Mouse (Mus musculus) cerebellum, postnatal 10 days (tissue): Measurements from ENCODE around the gene Dnajc16.
A peak's percentile ranks its signal among the peaks of the same experiment; 100 is the strongest.

Source experiments
- DNase-seq, 2 experiments: peaks; one replicate each; pipeline ENCODE4 v3.0.0; 2021; ENCODE audit warnings: mixed read lengths in 2 of 2

Dnajc16 gene

DNA sequence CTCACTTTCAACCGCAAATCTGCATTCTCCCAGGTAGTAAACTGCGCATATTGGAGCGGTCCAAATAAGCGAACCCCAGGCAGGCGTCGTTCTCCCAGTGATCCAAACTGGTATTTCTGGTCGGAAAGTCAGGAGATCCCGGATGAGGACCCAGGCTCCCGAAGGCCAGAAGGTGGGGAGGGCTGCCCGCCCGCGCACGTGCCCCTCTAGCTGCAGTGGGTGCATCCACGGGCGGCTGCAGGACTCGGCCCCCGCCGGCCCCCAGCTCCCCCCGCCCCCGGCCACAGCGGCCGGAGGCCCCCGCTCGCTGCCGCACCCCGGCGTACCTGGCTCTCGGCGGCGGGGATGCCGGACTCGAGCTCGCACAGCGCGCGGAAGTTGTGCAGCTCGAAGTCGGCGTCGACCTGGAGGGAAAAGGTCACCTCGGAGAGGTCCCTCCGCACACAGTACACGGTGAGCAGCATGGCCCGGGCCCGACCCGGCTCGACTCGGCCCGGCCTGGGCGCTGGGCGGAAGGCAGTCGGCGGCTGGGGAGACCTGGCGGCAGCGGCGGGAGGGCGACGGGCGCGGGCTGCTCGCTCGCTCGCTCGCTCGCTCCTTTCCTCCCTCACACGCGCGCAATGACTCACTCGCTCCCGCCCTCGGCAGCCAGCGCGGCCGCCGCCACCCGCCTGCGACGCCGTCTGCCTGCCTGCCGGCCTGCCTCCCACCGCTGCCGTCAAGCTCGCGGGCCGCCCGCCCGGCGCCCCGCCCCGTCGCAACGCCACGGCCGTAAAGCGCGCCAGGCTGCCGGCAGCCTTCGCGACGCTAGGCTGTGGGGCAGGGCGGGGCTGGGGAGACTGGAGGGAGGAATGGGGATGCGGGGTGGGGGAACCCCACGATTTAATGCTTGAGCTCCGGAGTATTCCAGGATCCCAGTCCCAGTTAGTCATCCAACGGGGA, 67.7 kb downstream of the Dnajc16 start, which contains the start of gene Ddi2:
Gene Ddi2, minus strand, starts transcription at position 689 of the 942 bp plus-strand sequence.
- DNase-seq, result peak; percentile 96 to 98

DNA sequence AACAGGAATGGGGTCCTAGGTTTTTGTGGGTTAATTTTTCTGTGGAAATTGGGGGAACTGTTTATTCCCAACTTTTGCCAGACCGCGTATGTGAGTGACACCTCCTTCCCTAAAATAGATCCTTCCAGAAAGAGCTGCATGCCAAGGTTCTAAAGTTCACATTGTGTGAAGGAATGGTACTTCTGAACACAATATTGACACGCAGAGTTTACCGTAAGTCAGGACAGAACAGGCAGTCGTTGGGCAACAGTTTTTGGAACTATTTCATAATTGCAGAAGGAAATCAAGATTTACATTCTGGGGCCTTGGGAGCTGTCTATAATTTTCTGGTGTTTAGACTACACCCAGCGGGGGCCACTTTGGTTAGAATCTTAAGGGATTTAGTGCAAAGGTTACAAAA, 68.8 kb downstream of the Dnajc16 start:
- DNase-seq, result no peak

DNA sequence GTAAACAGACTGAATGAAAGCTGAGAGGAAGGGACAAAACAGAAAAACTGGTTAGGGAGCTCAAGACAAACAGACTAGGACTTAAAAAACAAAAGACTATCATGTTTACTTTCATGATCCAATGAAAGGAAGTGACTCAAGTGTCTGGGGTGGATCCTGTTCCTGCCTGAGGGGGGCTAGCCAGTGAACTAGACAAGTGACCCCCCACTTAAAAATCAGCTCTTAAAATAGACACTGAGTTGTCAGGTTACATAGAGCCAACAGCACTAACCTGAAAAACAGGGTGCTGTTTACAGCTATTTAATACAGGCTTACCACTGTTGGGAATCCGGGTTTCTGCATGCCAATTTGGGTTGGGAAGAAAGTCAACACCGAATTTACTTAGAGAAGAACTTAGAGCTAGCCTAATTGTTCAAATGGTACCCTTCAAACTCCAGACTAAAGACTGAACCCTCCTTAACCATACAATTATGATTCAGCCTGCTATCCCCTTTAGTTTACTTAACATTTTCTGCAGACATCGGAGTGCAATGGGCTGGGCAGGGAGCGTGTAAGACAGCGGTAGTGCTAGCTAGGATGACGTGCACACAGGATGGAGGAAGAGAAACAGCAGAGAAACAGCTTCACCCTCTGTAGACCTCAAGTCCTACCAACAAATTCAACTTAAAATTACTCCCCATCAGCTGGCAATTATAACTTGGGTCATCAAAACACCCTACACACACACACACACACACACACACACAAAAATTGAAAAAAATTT, 69.8 kb downstream of the Dnajc16 start:
- DNase-seq, result no peak

DNA sequence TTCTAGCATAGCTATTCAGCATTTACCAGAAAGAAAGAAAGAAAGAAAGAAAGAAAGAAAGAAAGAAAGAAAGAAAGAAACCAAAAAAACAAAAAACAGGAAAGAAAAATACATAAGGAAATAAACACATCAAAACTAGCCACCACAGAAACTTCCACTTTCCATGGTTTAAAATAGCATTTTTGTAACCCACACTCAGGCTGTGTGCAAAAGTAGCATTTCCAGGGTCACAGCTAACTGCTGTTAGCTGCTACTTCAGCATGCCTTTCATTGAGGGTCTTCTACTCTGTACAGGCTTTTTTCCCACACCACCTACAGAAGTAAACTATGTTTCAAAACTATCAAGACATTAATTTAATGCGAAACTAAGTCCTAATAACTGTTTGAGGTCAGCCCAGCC, 71.4 kb downstream of the Dnajc16 start:
- DNase-seq, result no peak

DNA sequence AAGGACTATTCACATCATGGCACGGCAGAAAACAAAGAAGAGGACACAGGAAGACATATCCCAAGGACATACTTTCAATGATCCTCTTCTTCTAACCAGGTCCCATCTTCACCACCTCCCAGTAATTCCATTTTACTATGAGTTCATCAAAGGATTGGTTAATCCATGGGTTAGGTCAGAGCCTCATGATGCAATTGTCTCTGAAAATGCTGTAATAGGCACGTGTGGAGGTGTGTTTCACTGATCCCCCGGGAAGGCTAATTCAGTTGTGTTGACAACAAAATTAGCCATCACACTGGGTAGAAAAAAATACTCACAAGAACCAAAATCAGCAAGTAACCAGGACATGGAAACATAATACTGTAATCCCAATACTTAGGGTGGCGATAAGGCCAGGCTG, 73.1 kb downstream of the Dnajc16 start:
- no peak for DNase-seq

- DNase-seq, result peak in 1 of 2 experiments; percentile 26
Measured at GRCm38 (mm10) chr4:141715027-141715426, 75.7 kb downstream of the Dnajc16 start.

DNA sequence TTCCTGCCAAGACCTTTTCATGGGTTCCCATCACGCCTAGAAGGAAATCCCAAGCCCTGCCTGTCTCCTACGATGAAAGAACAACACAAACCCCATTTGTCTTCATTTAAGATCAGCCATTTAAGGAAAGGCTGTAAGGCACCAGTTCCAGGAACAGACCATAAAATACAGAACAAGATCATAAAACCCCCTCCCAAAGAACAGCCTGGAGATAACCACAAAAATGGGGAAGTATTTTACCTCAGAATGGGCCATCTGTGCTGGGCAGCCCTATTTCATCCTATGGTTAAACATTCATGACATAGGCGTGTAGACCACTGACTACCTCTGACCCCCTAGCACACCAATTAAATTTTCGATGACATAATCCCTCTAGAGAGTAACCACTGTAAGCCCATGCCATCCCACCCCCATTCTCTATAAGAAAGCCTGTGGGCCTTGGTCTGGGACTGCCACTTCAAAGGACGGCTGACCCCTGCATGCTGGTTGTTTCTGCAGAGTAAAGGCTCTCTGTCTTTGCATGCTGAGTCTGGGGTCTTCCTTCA, 77.1 kb downstream of the Dnajc16 start:
- no peak for DNase-seq

GRCm38 (mm10) chr4:141711250-141711649, 79.5 kb downstream of the Dnajc16 start:
- DNase-seq, result no peak
